Mouse (Mus musculus) kidney, postnatal 0 days (tissue): ENCODE measurements at regions not wholly inside any gene's neighbourhood (a gene's known extent, or its start where the extent isn't known, plus 50 kb on each side); places are given as distances from the start of the nearest gene placed in this dataset.
"Not testable (repeated sequence)": the region's sequence is repeated elsewhere in the genome, so short reads cannot be mapped to it uniquely, and the experiment has no call there.

Source experiments
- ATAC-seq: fragments of 200-750 bp; cut with Nextera tagmentation; replicated peaks from 2 replicates; pipeline ENCODE4 v1.8.0; 2017; ENCODE audit warnings: low read depth, moderate number of reproducible peaks, moderate TSS enrichment, moderate library complexity; ENCODE audit not compliant: low FRiP score
- DNase-seq: peaks from one replicate; pipeline ENCODE4 v3.0.0-alpha.2; 2016; ENCODE audit warnings: low spot score
- H3K27ac ChIP-seq: fragments of 300-500 bp; sonication (generic); 2 replicates; pipeline ENCODE4 v1.5.1; 2014; ENCODE audit warnings: mild to moderate bottlenecking
- H3K27me3 ChIP-seq: fragments of 300-500 bp; sonication (generic); 2 replicates; pipeline ENCODE4 v1.6.1; 2014; ENCODE audit warnings: low read length, mixed read lengths; ENCODE audit not compliant: insufficient read depth
- H3K36me3 ChIP-seq: fragments of 300-500 bp; sonication (generic); 2 replicates; pipeline ENCODE4 v1.6.1; 2014; ENCODE audit warnings: low read length, mixed read lengths; ENCODE audit not compliant: insufficient read depth
- H3K4me1 ChIP-seq: fragments of 300-500 bp; sonication (generic); replicated peaks from 2 replicates; pipeline ENCODE4 v1.6.1; 2014; ENCODE audit warnings: antibody characterized with exemption, low read length, mixed read lengths; ENCODE audit not compliant: insufficient read depth
- H3K4me2 ChIP-seq: fragments of 300-500 bp; sonication (generic); 2 replicates; pipeline ENCODE4 v1.6.1; 2014; ENCODE audit warnings: mild to moderate bottlenecking, low read length, moderate library complexity, mixed read lengths
- H3K4me3 ChIP-seq: fragments of 300-500 bp; sonication (generic); replicated peaks from 2 replicates; pipeline ENCODE4 v1.5.1; 2014; ENCODE audit warnings: low read depth, low read length
- H3K9ac ChIP-seq: fragments of 300-500 bp; sonication (generic); 2 replicates; pipeline ENCODE4 v1.6.1; 2014; ENCODE audit warnings: low read depth, low read length
- H3K9me3 ChIP-seq: fragments of 300-500 bp; sonication (generic); replicated peaks from 2 replicates; pipeline ENCODE4 v1.6.1; 2016; ENCODE audit warnings: low read length, inconsistent platforms, mixed read lengths
- CTCF ChIP-seq: IDR thresholded peaks from 2 replicates; pipeline ENCODE4 v1.5.1; 2016; ENCODE audit warnings: antibody characterized with exemption, low read depth, mild to moderate bottlenecking, moderate library complexity
- WGBS: fragments of 180-500 bp; shearing (Covaris S2); extraction: QIAGEN DNeasy Blood & Tissue Kit; methylation state at CpG from one replicate; pipeline ENCODE4 v1.1.7; 2014; 5-methylcytosine and 5-hydroxymethylcytosine counted together

DNA sequence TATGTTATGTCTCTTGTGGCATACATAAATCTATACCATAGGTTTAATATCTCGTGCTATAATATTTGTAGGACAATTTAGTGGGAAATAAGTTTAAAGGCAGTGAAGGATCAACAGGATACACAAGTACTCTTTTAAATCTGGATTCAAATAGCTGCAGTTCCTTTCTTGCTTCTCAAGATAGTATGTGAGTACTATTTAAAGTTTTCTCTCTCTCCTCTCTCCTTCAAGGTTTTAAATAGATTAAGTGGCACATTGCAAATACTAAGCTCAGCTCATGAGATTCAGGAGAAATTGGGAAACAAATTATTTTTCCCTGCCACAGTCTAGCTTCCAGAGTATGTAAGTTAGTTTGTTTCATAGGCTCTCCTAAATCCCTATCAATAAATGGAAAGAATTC lies 1103.9 kb downstream of the Ndufa4 start:
- Histone ChIP-seq H3K27ac (no peak overlapping the region), H3K9ac (no peak overlapping the region), H3K4me3 (no peak overlapping the region), H3K4me1 (no peaks in the 10 kb centered on the region), H3K36me3 (no peaks in the 10 kb centered on the region), H3K9me3 (no peaks in the 10 kb centered on the region), H3K4me2 (no peak overlapping the region), H3K27me3 (no peaks in the 10 kb centered on the region)
- ATAC-seq: no peak
- TF ChIP-seq CTCF: no peak
- 80% methylated on average over 1 of the region's 1 CpGs for WGBS
- no peak for DNase-seq

DNA sequence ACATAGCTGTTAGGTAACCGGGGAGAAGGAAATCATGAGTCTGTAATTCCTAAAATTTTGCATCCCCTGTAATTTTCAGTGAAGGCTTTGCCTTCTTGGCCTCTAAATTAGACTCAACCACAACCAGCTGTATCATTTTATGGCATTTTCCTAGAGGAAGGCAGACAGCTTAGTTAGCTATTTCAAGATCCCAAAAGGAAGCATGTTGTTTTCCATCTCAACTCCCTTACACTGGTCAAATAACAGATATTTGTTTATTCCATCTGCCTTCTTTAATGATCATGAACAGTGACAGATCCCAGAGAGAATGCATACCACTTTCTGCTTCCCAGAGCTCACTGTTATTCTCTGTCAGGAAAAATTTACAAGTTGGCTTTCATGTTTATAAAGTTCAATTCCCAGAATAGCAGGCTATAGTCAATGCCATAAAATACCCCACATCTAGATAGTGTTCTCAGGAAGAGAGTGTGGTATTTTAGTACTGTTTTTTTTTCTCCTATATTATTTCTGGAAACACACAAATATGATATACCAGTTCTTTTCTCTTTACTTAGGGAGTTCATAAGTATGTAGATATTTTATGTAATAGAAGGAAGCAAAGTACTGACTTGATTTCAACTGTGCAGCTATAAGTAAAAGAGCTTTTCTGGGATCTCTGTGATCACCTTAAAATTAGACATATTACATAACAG lies 1148.5 kb downstream of the Ndufa4 start:
- no peaks in the 10 kb centered on the region for H3K36me3 ChIP-seq
- ATAC-seq (peak; percentile 81), DNase-seq (peak; percentile 92)
- H3K27ac ChIP-seq: peak overlapping the region; percentile 57; the same call in 1 of the 2 replicates
- no peak for TF ChIP-seq CTCF
- H3K9me3 ChIP-seq: no peaks in the 10 kb centered on the region
- no peaks in the 10 kb centered on the region for H3K27me3 ChIP-seq
- no peak overlapping the region for H3K4me3 ChIP-seq
- no peak overlapping the region for H3K9ac ChIP-seq
- 62% methylated on average over 1 of the region's 1 CpGs for WGBS
- H3K4me2 ChIP-seq: no peak overlapping the region
- H3K4me1 ChIP-seq: no peaks in the 10 kb centered on the region

DNA sequence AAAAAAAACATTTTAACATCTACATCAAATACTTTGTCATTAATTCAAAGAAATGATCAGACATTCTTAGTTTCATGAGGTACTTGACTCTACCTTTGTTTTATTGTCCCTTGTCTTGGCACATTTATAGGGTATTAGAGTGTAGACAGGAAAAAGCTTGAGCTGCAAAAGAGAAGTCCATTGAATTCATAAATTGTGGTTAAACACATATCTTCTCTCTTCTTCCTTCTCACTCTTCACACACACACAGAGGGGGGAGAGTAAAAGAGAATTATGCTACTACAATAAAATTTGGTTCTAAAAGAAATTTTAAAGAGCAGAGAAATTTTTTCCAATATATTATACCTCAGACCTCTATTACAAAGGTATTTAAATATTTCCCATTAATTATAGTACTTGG lies 1149.2 kb downstream of the Ndufa4 start:
- H3K36me3 ChIP-seq: no peaks in the 10 kb centered on the region
- no peak overlapping the region for H3K27ac ChIP-seq
- no peak overlapping the region for H3K4me3 ChIP-seq
- ATAC-seq: no peak
- TF ChIP-seq CTCF: no peak
- no peaks in the 10 kb centered on the region for H3K4me1 ChIP-seq
- no peaks in the 10 kb centered on the region for H3K9me3 ChIP-seq
- DNase-seq: peak; percentile 66
- no peaks in the 10 kb centered on the region for H3K27me3 ChIP-seq
- no peak overlapping the region for H3K9ac ChIP-seq
- no peak overlapping the region for H3K4me2 ChIP-seq

DNA sequence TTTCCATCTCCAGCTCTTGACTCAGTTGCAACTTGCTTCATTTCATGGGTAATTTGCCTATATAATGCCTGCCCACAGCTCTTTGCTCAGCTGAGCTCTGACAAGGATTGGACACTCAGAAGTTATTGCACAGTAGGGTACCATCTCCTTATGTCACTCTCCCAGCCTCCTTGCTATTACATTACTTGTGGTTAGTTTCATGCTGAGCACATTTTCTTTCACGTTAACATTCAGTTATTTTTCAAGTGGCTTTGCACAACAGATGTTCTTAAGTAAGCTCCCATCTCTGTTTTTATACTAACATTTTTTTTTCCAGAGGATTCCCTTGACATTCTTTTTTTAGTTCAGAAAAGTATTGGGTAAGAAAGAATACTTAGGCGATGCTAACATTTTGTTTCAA lies 1163.2 kb downstream of the Ndufa4 start:
- Histone ChIP-seq H3K9me3 (no peaks in the 10 kb centered on the region), H3K4me1 (no peaks in the 10 kb centered on the region), H3K27me3 (no peaks in the 10 kb centered on the region), H3K36me3 (no peaks in the 10 kb centered on the region), H3K4me3 (no peak overlapping the region), H3K9ac (no peak overlapping the region), H3K4me2 (no peak overlapping the region), H3K27ac (no peak overlapping the region)
- DNase-seq (no peak), ATAC-seq (no peak)
- whole genome bisulfite sequencing: 80% methylated on average over 2 of the region's 2 CpGs
- TF ChIP-seq CTCF: no peak

DNA sequence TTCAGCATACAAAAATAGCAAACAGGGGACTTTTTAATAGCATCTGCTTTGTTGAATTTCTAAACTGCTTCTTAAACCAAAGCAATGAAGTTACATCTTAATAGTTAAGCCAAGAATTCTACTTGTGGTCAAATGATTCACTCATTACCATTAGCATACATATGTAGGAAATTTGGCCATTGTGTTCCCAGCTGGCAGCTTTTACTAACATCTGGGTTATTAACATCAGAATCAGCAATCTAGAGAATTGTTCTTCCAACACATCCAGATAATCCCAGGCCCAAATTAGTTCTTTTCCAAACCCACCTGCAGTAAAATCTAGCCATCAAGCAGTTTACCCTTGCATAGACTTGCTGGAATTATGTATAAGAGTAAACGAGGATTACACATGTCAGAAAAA lies 1184.7 kb downstream of the Ndufa4 start:
- no peaks in the 10 kb centered on the region for H3K36me3 ChIP-seq

DNA sequence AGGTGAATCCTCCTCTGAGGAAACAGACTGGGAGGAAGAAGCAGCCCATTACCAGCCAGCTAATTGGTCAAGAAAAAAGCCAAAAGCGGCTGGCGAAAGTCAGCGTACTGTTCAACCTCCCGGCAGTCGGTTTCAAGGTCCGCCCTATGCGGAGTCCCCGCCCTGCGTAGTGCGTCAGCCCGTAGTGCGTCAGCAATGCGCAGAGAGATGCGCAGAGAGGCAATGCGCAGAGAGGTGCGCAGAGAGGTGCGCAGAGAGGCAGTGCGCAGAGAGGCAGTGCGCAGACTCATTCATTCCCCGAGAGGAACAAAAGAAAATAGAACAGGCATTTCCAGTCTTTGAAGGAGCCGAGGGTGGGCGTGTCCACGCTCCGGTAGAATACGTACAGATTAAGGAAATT lies 1216.8 kb downstream of the Ndufa4 start:
- H3K4me2 ChIP-seq, H3K27ac ChIP-seq, H3K4me3 ChIP-seq, H3K36me3 ChIP-seq, H3K9me3 ChIP-seq, H3K4me1 ChIP-seq, ATAC-seq, DNase-seq, H3K9ac ChIP-seq, H3K27me3 ChIP-seq: not testable (repeated sequence)
- WGBS: 98% methylated on average over 15 of the region's 25 CpGs

More for the DNA sequence above, 1184.7 kb downstream of the Ndufa4 start:
- ATAC-seq (no peak), DNase-seq (no peak)
- WGBS: 67% methylated on average over 1 of the region's 1 CpGs
- H3K27ac ChIP-seq: no peak overlapping the region
- H3K4me2 ChIP-seq: no peak overlapping the region
- no peaks in the 10 kb centered on the region for H3K27me3 ChIP-seq
- H3K4me3 ChIP-seq: no peak overlapping the region
- no peaks in the 10 kb centered on the region for H3K4me1 ChIP-seq
- no peaks in the 10 kb centered on the region for H3K9me3 ChIP-seq
- no peak overlapping the region for H3K9ac ChIP-seq
- no peak for TF ChIP-seq CTCF
